Mouse (Mus musculus): ENCODE data around the gene Zfp13.

- TF ChIP-seq BHLHE40 (IDR thresholded peaks at IDR 0.05; ENCODE audit: low read depth, low read length) (no peak), NELFE (IDR thresholded peaks at IDR 0.05; ENCODE audit: low read depth, low read length) (no peak), CTCF (conservative IDR thresholded peaks at IDR 0.05 in 1 of 2, IDR thresholded peaks at IDR 0.05 in 1 of 2; ENCODE audit: low read depth in 2 of 2, low read length in 2 of 2) (no peak), CHD2 (IDR thresholded peaks at IDR 0.05; ENCODE audit: low read length) (no peak), MEF2A (IDR thresholded peaks at IDR 0.05; ENCODE audit: borderline replicate concordance, low read depth, low read length) (no peak)
Measured at GRCm38 (mm10) chr17:23548615-23549014, 50.7 kb downstream of the Zfp13 start.

Measured in CH12.LX (cell line).